Mouse (Mus musculus) lung, postnatal 0 days (tissue): ENCODE data around the gene Tekt1. TPM values are rescaled to one million over a fixed set of nuclear protein-coding genes. Genes with fewer than 3 reads are reported as not detected.

Experiments
- ATAC-seq: fragments of 200-750 bp; cut with Nextera tagmentation; 2 replicates; pipeline ENCODE4 v1.8.0; 2017; ENCODE audit warnings: moderate library complexity
- DNase-seq: peaks from one replicate; pipeline ENCODE4 v3.0.0-alpha.2; 2016; ENCODE audit warnings: low spot score
- H3K27ac ChIP-seq: fragments of 300-500 bp; sonication (generic); 2 replicates; pipeline ENCODE4 v1.5.1; 2014; ENCODE audit warnings: antibody characterized with exemption, mild to moderate bottlenecking, low read length, mixed read lengths
- H3K27me3 ChIP-seq: fragments of 300-500 bp; sonication (generic); replicated peaks from 2 replicates; pipeline ENCODE4 v1.6.1; 2014; ENCODE audit warnings: low read length, mixed read lengths; ENCODE audit not compliant: insufficient read depth
- H3K36me3 ChIP-seq: fragments of 300-500 bp; sonication (generic); 2 replicates; pipeline ENCODE4 v1.6.1; 2014; ENCODE audit warnings: low read length, mixed read lengths; ENCODE audit not compliant: insufficient read depth
- H3K4me1 ChIP-seq: fragments of 300-500 bp; sonication (generic); 2 replicates; pipeline ENCODE4 v1.6.1; 2014; ENCODE audit warnings: antibody characterized with exemption, low read depth, low read length, mixed read lengths; ENCODE audit not compliant: insufficient read depth
- H3K4me2 ChIP-seq: fragments of 300-500 bp; sonication (generic); replicated peaks from 2 replicates; pipeline ENCODE4 v1.6.1; 2014; ENCODE audit warnings: low read depth, mild to moderate bottlenecking, low read length, moderate library complexity, mixed read lengths
- H3K4me3 ChIP-seq: fragments of 300-500 bp; sonication (generic); 2 replicates; pipeline ENCODE4 v1.5.1; 2014; ENCODE audit warnings: low read depth, low read length
- H3K9ac ChIP-seq: fragments of 300-500 bp; sonication (generic); replicated peaks from 2 replicates; pipeline ENCODE4 v1.6.1; 2014; ENCODE audit warnings: low read depth, mild to moderate bottlenecking
- H3K9me3 ChIP-seq: fragments of 300-500 bp; sonication (generic); 2 replicates; pipeline ENCODE4 v1.6.1; 2016; ENCODE audit warnings: low read length, mixed read lengths
- CTCF ChIP-seq: IDR thresholded peaks from 2 replicates; pipeline ENCODE4 v1.5.1; 2016; ENCODE audit warnings: antibody characterized with exemption, mild to moderate bottlenecking
- EP300 ChIP-seq: IDR thresholded peaks from 2 replicates; pipeline ENCODE4 v1.6.1; 2016; ENCODE audit warnings: antibody characterized with exemption, mild to moderate bottlenecking, control low read depth
- whole genome bisulfite sequencing: fragments of 180-500 bp; shearing (Covaris S2); extraction: QIAGEN DNeasy Blood & Tissue Kit; methylation state at CpG from one replicate; pipeline ENCODE4 v1.1.7; 2014; 5-methylcytosine and 5-hydroxymethylcytosine counted together
- polyA plus RNA-seq: library from polyadenylated mRNA; unstranded; fragments of >200 nt; fragmentation: Nextera tagmentation; extraction: Ambion mirVana; gene quantifications from 2 replicates; pipeline ENCODE4 v1.2.1, GENCODE M21; 2015

Tekt1 gene
- polyA plus RNA-seq, 1 experiment from 2014 or later = 14.2 TPM

GRCm38 (mm10) chr11:72325701-72326100, 36.5 kb downstream of the Tekt1 start:
- Histone ChIP-seq H3K4me1 (no peaks in the 10 kb centered on the region), H3K27me3 (no peaks in the 10 kb centered on the region), H3K4me2 (no peak overlapping the region), H3K27ac (no peak overlapping the region), H3K9me3 (no peaks in the 10 kb centered on the region), H3K4me3 (no peak overlapping the region), H3K9ac (no peak overlapping the region), H3K36me3 (no peaks in the 10 kb centered on the region)
- 81% methylated on average over 4 of the region's 4 CpGs for WGBS
- TF ChIP-seq CTCF (no peak), EP300 (no peak)
- no peak for ATAC-seq
- no peak for DNase-seq

DNA sequence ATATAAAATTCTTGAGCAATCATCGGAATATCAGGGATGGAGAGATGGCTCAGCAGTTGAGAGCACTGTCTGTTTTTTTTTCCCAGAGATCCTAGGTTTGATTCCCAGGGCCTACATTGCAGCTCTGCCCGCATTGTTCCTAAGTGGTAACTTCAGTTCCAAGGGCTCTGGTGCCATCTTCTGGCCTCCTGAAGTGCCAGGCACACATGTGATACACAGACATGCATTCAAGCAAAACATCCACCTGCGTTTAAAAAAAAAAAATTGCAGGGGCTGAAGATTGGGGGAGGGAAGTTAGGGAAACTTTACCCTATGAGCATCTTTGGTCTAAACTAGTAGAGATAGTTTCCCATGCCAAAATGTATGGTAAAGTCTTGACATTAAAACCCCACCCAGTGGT, 37.8 kb downstream of the Tekt1 start:
- Histone ChIP-seq H3K9me3 (no peaks in the 10 kb centered on the region), H3K36me3 (no peaks in the 10 kb centered on the region), H3K27ac (no peak overlapping the region), H3K4me3 (no peak overlapping the region), H3K4me1 (no peaks in the 10 kb centered on the region), H3K4me2 (no peak overlapping the region), H3K9ac (no peak overlapping the region), H3K27me3 (no peaks in the 10 kb centered on the region)
- WGBS = 76% methylated on average over 3 of the region's 3 CpGs
- ATAC-seq = no peak
- no peak for DNase-seq
- peak; percentile 55 for TF ChIP-seq CTCF
- TF ChIP-seq EP300 = no peak

DNA sequence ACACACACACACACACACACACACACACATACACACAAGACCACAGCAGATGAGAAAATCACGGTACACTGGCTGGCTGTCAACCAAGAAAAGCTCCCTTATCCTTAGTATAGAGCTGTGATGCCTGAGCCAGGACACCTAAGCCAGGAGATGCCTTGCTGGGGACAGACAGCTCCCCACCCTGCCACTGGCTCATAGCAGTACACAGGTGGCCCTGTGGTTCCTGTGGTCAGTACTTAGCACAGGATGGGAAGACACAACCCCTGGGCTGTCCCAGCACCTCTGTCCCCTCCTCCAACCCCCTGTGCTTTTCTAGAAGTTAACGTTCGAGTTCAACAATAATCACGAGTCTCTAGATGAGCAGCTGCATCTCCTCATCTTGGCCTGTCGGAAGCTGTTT, 44.2 kb downstream of the Tekt1 start:
- no peak for ATAC-seq

DNA sequence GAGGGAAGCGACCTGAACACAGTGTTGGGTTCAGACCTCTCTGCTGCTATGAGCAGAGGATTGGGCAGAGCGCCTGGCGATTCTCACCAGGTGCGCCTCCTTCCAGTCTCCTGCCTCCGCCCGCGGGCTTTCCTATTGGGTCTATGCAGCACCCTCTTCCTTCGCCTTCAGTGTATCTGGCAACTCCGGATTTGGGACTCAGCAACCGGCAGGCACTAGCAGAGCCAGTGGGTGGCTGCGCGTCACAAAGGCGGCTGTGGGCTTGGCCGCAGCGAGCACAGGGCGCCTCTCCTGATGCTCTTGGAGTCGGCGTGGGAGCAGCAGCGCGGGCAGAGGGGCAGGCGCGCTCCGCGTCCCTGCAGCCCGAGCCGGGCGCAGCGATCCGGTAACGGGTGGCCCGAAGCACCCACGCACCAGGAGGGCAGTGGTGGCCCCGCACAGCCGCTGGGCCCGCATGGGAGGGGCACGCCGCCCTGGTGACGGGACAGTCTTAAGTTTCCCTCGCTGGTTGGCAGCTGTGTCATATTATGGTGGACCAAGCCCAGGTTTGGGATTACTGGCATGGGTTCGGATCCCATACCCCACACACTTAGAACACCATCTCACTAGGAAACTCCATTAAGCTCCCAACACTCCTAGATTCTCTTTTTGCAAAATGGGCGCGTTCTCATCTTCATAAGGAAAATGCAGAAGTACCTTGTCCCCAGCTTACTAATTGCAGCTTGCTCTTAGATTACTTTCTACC, 47.9 kb downstream of the Tekt1 start, which contains the start of gene Fbxo39:
Gene Fbxo39 (plus strand): TSS at position 294 of the 745 bp plus-strand sequence.
- H3K4me2 ChIP-seq = 0 out of 2 replicates have a peak within 1 kb of the TSS, but pooled peaks have one; percentile 5
- no peak within 1 kb of the TSS for H3K27ac ChIP-seq
- no peak within 1 kb of the TSS for H3K4me3 ChIP-seq
- no peak within 1 kb of the TSS for H3K9ac ChIP-seq
- WGBS = 12% methylated on average over 28 of the region's 42 CpGs
- ATAC-seq = no peak
- no peaks in the 10 kb centered on the region for H3K4me1 ChIP-seq
- TF ChIP-seq CTCF = no peak
- no peak for TF ChIP-seq EP300
- DNase-seq = no peak
- H3K9me3 ChIP-seq = no peaks in the 10 kb centered on the region
- no peaks in the 10 kb centered on the region for H3K36me3 ChIP-seq
- peaks cover 8% of the 10 kb centered on the region; the same call in 1 of the 2 replicates for H3K27me3 ChIP-seq

More for the DNA sequence above, 44.2 kb downstream of the Tekt1 start:
- no peaks in the 10 kb centered on the region for H3K4me1 ChIP-seq
- 48% methylated on average over 5 of the region's 5 CpGs for WGBS
- H3K27ac ChIP-seq = no peak overlapping the region
- DNase-seq = no peak
- no peak overlapping the region for H3K9ac ChIP-seq
- H3K27me3 ChIP-seq = peaks cover 8% of the 10 kb centered on the region; the same call in 1 of the 2 replicates
- TF ChIP-seq EP300 (no peak), CTCF (no peak)
- no peak overlapping the region for H3K4me2 ChIP-seq
- no peak overlapping the region for H3K4me3 ChIP-seq
- no peaks in the 10 kb centered on the region for H3K9me3 ChIP-seq
- H3K36me3 ChIP-seq = no peaks in the 10 kb centered on the region

- Histone ChIP-seq H3K4me3 (no peak overlapping the region), H3K4me2 (no peak overlapping the region), H3K9ac (no peak overlapping the region), H3K9me3 (no peaks in the 10 kb centered on the region), H3K27me3 (peaks cover 8% of the 10 kb centered on the region; the same call in 1 of the 2 replicates), H3K36me3 (no peaks in the 10 kb centered on the region), H3K27ac (no peak overlapping the region), H3K4me1 (no peaks in the 10 kb centered on the region)
- WGBS = 67% methylated on average over 10 of the region's 10 CpGs
- no peak for ATAC-seq
- no peak for TF ChIP-seq EP300
- no peak for TF ChIP-seq CTCF
- DNase-seq = no peak
These were observed 50.8 kb downstream of the Tekt1 start for GRCm38 (mm10) chr11:72311355-72312001.

DNA sequence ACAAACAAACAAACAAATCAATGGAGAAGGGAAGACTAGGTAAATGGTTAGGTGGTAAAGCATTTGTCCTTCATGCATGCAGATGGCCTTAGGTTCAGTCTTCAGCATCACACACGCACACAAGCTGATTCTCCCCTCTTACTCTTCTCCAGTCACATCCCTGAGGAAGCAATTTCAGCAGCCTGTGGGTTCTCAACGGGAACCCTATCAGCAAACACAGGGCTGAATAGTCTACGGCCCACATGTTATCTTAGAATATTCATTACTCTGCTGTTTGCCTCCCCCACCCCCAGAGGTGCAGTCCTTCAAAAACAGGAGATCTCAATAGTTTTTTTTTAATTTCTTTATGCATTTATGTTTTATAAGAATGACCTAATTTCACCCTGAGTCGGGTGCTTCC, 51.8 kb downstream of the Tekt1 start:
- H3K27ac ChIP-seq = no peak overlapping the region
- TF ChIP-seq CTCF (no peak), EP300 (no peak)
- H3K9ac ChIP-seq = no peak overlapping the region
- no peaks in the 10 kb centered on the region for H3K4me1 ChIP-seq
- H3K4me3 ChIP-seq = no peak overlapping the region
- H3K9me3 ChIP-seq = no peaks in the 10 kb centered on the region
- H3K4me2 ChIP-seq = no peak overlapping the region
- no peak for DNase-seq
- ATAC-seq = no peak
- H3K36me3 ChIP-seq = no peaks in the 10 kb centered on the region
- H3K27me3 ChIP-seq = peaks cover 8% of the 10 kb centered on the region; the same call in 1 of the 2 replicates
- WGBS = 67% methylated on average over 4 of the region's 4 CpGs
